ENCODE assay signal across 14 mouse cellular contexts in the genomic region with DNA sequence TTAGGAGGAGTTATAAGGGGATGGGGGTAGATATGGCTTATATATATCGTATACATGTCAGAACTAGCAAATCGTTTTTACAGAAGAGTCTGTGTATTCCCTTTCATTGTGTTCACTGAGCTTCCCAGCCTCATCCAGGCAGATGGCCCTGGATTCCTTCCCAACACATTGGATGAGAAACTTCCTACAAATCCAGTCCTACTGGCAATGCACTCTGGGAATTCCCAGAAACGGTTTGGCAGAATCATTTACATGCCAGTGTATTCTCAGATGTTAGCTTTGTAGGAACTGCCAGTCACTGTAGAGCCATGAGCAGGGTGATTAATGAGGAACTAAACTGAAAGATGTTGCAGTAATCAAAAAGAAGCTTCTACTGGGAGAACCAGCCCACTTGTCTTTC. TPM values are rescaled to one million over a fixed set of nuclear protein-coding genes. Genes with fewer than 3 reads are reported as not detected.
DNase-seq lines count a peak whose midpoint lies in the region; ATAC-seq and TF ChIP-seq lines count a peak whose summit lies in the region.
"Had no signal": no experiment of that assay in that cellular context is flagged by ENCODE, and none has a peak within 500 bp of the region (broad histone marks: within the 10 kb centered on the region; RNA-seq: fewer than 3 reads in every experiment).

No protein-coding gene starts in this region.

- H3K4me1 ChIP-seq in hindbrain, postnatal 0 days (ENCODE audit: insufficient read depth, low read length) = peaks cover 2% of the 10 kb centered on the region; the same call in 1 of the 2 replicates
- H3K4me1 ChIP-seq in hindbrain, embryonic 11.5 days (replicated peaks; ENCODE audit: control insufficient read depth, insufficient read depth, low read length) = no peaks in the 10 kb centered on the region

- H3K4me2 ChIP-seq in hindbrain, postnatal 0 days (ENCODE audit: low read depth, low read length) = no peak overlapping the region
- H3K4me2 ChIP-seq in hindbrain, embryonic 11.5 days (replicated peaks; ENCODE audit: low read depth, low read length) = no peak overlapping the region
- H3K4me2 ChIP-seq: lung, embryonic 14.5 days; midbrain, embryonic 12.5 days had no signal

- 65% methylated on average over 3 of the region's 3 CpGs for WGBS in hindbrain, postnatal 0 days
- WGBS in hindbrain, embryonic 11.5 days = 73% methylated on average over 3 of the region's 3 CpGs

- H3K4me3 ChIP-seq in hindbrain, postnatal 0 days (ENCODE audit: low read length) = no peak overlapping the region
- no peak overlapping the region for H3K4me3 ChIP-seq in hindbrain, embryonic 11.5 days (ENCODE audit: low read depth, low read length)
- H3K4me3 ChIP-seq: gastrocnemius, adult 2 months; midbrain, embryonic 12.5 days had no signal

- no peak overlapping the region for H3K27ac ChIP-seq in hindbrain, postnatal 0 days
- no peak overlapping the region for H3K27ac ChIP-seq in hindbrain, embryonic 11.5 days (ENCODE audit: low read depth, low read length)
- H3K27ac ChIP-seq: gastrocnemius, adult 2 months; midbrain, embryonic 12.5 days had no signal

- ATAC-seq in hindbrain, postnatal 0 days = no peak
- no peak for ATAC-seq in hindbrain, embryonic 11.5 days (ENCODE audit: low FRiP score)

- no peaks in the 10 kb centered on the region for H3K36me3 ChIP-seq in hindbrain, postnatal 0 days (ENCODE audit: insufficient read depth, low read length)
- no peaks in the 10 kb centered on the region for H3K36me3 ChIP-seq in hindbrain, embryonic 11.5 days (ENCODE audit: control insufficient read depth, insufficient read depth, low read length)
- H3K36me3 ChIP-seq: G1E; midbrain, embryonic 12.5 days had no signal

- peak; percentile 25 for DNase-seq in hindbrain, postnatal 0 days (ENCODE audit: low spot score)
- DNase-seq in hindbrain, embryonic 11.5 days (ENCODE audit: low spot score) = no peak
- DNase-seq in right cerebral cortex, postnatal 10 days (ENCODE audit: low spot score in 2 of 2) = peak; percentile 57 to 66
- DNase-seq in right cerebral cortex, postnatal 14 days = no peak
- DNase-seq in layer of hippocampus, adult 18-20 months (ENCODE audit: low spot score in 2 of 2) = peak; percentile 34 to 70
- DNase-seq in thymus, postnatal 14 days = no peak
- DNase-seq in cerebellum, postnatal 36 days = no peak
- DNase-seq: cerebellum, adult 11-12 months; gastrocnemius, adult 2 months; kidney, adult 9 months; thymus, postnatal 36 days had no signal

- H3K27me3 ChIP-seq in hindbrain, postnatal 0 days (ENCODE audit: insufficient read depth, low read length) = no peaks in the 10 kb centered on the region
- no peaks in the 10 kb centered on the region for H3K27me3 ChIP-seq in hindbrain, embryonic 11.5 days (ENCODE audit: control insufficient read depth, insufficient read depth, low read length)
- H3K27me3 ChIP-seq: midbrain, embryonic 12.5 days had no signal

- H3K9me3 ChIP-seq in hindbrain, postnatal 0 days (ENCODE audit: low read length) = no peaks in the 10 kb centered on the region
- H3K9me3 ChIP-seq in hindbrain, embryonic 11.5 days (ENCODE audit: control insufficient read depth, low read length) = no peaks in the 10 kb centered on the region
- H3K9me3 ChIP-seq: midbrain, embryonic 12.5 days had no signal

- no peak overlapping the region for H3K9ac ChIP-seq in hindbrain, postnatal 0 days (replicated peaks; ENCODE audit: low read length)
- no peak overlapping the region for H3K9ac ChIP-seq in hindbrain, embryonic 11.5 days (ENCODE audit: low read depth, low read length)
- H3K9ac ChIP-seq: lung, embryonic 14.5 days; midbrain, embryonic 12.5 days had no signal

- no peak for TF ChIP-seq CTCF in hindbrain, postnatal 0 days (IDR thresholded peaks at IDR 0.05; ENCODE audit: low read depth)

RNA-seq across cellular contexts. Expression of gene Arrdc4, which starts 36.6 kb away (rescaled TPM):
- total RNA-seq in hindbrain, postnatal 0 days (2014; rRNA removed) = 56.7 and 74.9 TPM in 2 replicates
- 45.7 and 54.3 TPM in 2 replicates for polyA plus RNA-seq in hindbrain, postnatal 0 days (2015; fragmentation: Nextera tagmentation; extraction: Ambion mirVana)
- polyA plus RNA-seq in hindbrain, embryonic 11.5 days (2014; fragmentation: Nextera tagmentation; extraction: Ambion mirVana) = 23.8 TPM in 2 replicates
- 10 to 100 TPM; 11.1 to 14.1 TPM for total RNA-seq in layer of hippocampus, adult 18-20 months (2021)
- polyA plus RNA-seq: G1E had no signal

Comparison
In these comparisons a context has a peak if more than half of its experiments do, and no peak if none do; other contexts are left out.
1. DNase-seq: peak in hindbrain, postnatal 0 days (single experiment), right cerebral cortex, postnatal 10 days (2 of 2) and layer of hippocampus, adult 18-20 months (2 of 2); none in hindbrain, embryonic 11.5 days (single experiment), right cerebral cortex, postnatal 14 days (single experiment), thymus, postnatal 14 days (single experiment) and cerebellum, postnatal 36 days (0 of 2).